Mouse (Mus musculus): ENCODE measurements around the gene Sephs1. TPM values are rescaled to one million over a fixed set of nuclear protein-coding genes. Genes with fewer than 3 reads are reported as not detected.

Sephs1 gene
- polyA plus RNA-seq, 1 experiment from 2014 or later, result 103 TPM

DNA sequence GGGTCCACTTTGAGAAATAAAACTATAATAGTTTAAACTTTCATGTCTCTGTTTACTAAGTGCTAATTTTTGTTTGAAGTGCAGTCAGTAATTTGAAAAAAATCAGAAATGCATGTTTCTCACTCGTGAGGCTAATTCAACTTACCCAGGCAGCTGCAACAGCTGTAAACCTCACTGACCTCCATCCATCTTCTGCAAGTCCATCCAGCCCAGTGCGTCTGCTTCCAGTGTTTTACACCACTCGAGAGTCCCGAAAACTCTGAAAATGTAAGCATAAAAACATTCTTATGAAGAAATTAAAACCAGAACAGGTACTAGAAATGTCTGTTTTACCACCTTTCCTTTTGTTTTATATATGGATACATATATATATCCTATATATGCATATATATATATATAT, 29.2 kb downstream of the Sephs1 start:
- Histone ChIP-seq H3K9ac (no peak overlapping the region), H3K9me3 (peaks cover 4% of the 10 kb centered on the region; the same call in 1 of the 2 replicates), H3K36me3 (peaks cover 29% of the 10 kb centered on the region), H3K4me2 (replicated peaks) (no peak overlapping the region), H3K27ac (no peak overlapping the region), H3K4me3 (no peak overlapping the region), H3K4me1 (no peaks in the 10 kb centered on the region), H3K27me3 (replicated peaks) (no peaks in the 10 kb centered on the region)
- 75% methylated on average over 4 of the region's 4 CpGs for WGBS
- ATAC-seq (ENCODE audit: low FRiP score, low read depth), result no peak

DNA sequence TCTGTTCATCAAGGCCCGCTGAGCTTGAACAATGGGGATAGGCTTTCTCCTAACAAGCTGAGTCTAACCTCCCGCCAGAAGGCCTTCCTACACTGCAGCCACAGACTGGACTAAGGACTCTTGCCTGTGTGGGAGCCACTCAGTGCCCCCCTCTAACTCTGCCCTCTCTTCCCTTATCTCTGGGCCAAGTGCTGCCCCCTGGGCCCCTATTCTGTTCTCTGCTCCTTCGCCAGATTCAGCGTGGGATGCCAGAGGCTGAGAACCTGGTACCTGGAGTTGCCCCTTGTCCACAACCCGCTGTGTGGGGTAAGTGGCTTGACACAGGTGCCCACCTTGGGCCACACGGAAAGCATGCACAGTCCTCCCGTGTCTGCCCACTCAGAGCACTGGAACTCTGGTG, 32.6 kb downstream of the Sephs1 start:
- WGBS, result 70% methylated on average over 7 of the region's 7 CpGs
- Histone ChIP-seq H3K4me1 (peaks cover 9% of the 10 kb centered on the region; the same call in 1 of the 2 replicates), H3K4me2 (replicated peaks) (no peak overlapping the region), H3K9ac (no peak overlapping the region), H3K4me3 (no peak overlapping the region), H3K27me3 (replicated peaks) (no peaks in the 10 kb centered on the region), H3K9me3 (peaks cover 4% of the 10 kb centered on the region; the same call in 1 of the 2 replicates), H3K27ac (no peak overlapping the region), H3K36me3 (no peaks in the 10 kb centered on the region; the same call in 1 of the 2 replicates)
- no peak for ATAC-seq (ENCODE audit: low FRiP score, low read depth)

DNA sequence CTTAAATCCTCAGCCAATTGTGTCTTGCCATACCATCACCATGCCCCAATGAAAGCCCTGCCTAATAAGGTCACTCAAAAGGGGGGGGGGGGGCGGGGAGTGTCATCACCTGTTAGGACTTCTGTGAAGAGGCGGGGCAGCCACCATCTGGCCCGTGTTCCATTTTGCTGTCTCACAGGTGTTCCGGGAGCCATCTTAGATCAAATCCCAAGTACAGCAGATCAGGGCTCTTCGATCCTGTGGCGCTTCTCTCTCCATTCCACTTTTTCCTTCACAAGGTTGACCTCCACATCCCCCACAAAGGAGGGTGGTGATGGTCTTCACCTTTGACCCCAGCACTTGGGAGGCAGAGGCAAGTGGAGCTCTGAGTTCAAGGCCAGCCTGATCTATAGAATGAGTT, 34.7 kb downstream of the Sephs1 start:
- H3K4me2 ChIP-seq (replicated peaks), result no peak overlapping the region
- H3K4me1 ChIP-seq, result peaks cover 15% of the 10 kb centered on the region
- no peak for ATAC-seq (ENCODE audit: low FRiP score, low read depth)
- 69% methylated on average over 6 of the region's 6 CpGs for WGBS
- peaks cover 4% of the 10 kb centered on the region; the same call in 1 of the 2 replicates for H3K9me3 ChIP-seq
- H3K9ac ChIP-seq, result no peak overlapping the region
- no peak overlapping the region for H3K27ac ChIP-seq
- H3K4me3 ChIP-seq, result no peak overlapping the region
- H3K36me3 ChIP-seq, result no peaks in the 10 kb centered on the region
- H3K27me3 ChIP-seq (replicated peaks), result no peaks in the 10 kb centered on the region

DNA sequence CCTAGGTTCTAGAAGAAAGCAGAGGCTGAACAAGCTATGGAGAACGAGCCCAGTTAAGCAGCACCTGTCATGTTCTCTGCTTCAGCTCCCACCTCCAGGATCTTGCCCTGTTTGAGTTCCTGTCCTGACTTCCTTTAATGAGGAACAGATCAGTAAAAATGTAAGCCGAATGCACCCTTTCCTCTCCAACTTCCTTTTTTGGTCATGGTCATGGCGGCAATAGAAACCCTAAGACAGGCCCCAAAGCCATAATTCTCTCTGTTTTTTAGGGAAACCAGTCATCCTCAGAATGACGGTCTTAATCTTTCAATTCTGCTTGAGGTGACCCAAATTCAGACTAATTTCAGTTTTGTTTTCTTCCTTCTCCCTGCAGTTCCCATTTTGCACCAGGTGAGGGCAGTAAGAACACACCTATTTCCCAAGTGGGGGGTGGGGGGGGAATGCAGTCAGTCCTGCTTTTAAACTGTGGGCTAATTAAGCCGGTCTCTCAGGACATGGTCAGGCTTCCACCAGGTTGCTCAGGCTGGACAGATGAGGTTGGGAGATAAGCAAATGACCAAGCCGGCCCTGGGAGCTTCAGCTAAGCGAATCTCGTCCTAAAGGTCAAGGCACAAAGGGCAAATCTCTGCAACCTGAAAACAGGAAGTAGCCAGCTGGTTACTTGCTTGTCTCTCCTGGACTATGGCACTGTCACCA, 36.1 kb downstream of the Sephs1 start:
- no peak for ATAC-seq (ENCODE audit: low FRiP score, low read depth)
- Histone ChIP-seq H3K36me3 (no peaks in the 10 kb centered on the region), H3K27me3 (replicated peaks) (no peaks in the 10 kb centered on the region), H3K9me3 (peaks cover under 1% of the 10 kb centered on the region; the same call in 1 of the 2 replicates), H3K4me2 (replicated peaks) (peak overlapping the region; percentile 42), H3K4me3 (no peak overlapping the region), H3K4me1 (peaks cover 15% of the 10 kb centered on the region), H3K27ac (no peak overlapping the region), H3K9ac (no peak overlapping the region)
- WGBS, result 24% methylated on average over 8 of the region's 8 CpGs

DNA sequence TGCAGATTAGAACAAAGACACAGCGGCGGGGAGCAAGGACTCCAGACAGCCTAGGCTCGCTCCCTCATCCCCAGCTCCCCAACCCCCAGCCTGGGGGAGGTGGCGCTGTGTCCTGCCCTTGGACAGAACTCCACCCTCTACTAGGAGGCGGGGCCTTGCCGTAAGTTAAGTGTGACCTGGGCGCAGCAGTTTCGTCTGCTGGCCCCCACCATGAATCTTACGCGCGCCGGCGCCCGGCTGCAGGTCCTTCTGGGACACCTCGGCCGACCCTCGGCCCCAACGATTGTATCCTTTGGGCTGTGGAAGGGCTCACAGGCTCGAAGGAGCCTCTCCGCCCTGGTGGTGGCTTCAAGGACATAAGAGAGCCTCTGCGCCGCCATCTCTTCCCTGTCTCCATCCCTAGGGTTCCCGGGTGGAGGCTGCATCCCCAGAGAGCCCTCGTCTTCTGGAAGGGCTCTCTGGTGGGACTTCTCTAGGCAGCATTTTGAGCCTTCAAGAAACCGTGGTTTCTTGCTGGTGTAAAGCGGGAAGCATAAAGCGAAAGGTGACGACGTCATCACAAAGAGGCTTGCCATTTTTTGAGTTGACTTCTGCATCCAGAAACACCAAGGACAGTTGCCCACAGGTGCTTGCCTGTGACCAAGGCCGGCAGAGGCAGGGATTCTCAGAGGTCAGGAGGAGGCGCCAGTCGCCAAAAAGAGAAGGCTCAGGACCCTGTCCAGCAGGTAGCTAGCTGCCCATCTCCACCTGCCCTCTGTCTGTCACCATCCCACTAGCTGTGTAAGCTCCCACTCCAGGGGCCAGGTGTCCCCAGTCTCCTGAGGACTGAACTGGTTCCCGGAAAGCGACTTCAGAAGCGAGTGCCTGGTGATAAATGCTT, 37.7 kb downstream of the Sephs1 start, which contains the start of gene Phyh:
Phyh (plus strand) TSS at position 160 of the 880 bp plus-strand sequence.
- H3K4me3 ChIP-seq, result peak within 1 kb of the TSS; percentile 56
- 0 out of 2 replicates have a peak within 1 kb of the TSS, but pooled peaks have one; percentile 27 for H3K27ac ChIP-seq
- H3K4me2 ChIP-seq (replicated peaks), result peak within 1 kb of the TSS; percentile 83
- 6% methylated on average over 35 of the region's 35 CpGs for WGBS
- H3K27me3 ChIP-seq (replicated peaks), result no peaks in the 10 kb centered on the region
- H3K9ac ChIP-seq, result peak within 1 kb of the TSS; percentile 69
- H3K9me3 ChIP-seq, result no peaks in the 10 kb centered on the region
- no peaks in the 10 kb centered on the region for H3K36me3 ChIP-seq
- ATAC-seq (ENCODE audit: low FRiP score, low read depth), result peak; percentile 94
- peaks cover 15% of the 10 kb centered on the region for H3K4me1 ChIP-seq

DNA sequence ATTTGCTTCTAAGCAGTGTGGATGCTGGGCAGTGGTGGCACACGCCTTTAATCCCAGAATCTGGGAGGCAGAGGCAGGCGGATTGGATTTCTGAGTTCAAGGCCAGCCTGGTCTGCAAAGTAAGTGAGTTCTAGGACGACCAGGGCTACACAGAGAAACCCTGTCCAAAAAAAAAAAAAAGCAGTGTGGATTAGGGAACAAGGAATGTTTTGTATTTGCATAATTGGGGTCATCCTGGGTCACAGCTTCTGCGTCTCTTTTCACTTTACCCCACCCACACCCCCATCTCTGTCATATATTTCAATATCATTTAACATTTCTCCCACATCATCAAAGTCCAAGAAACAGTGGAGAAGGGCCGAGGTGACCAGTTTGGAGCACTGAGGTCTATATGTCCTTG, 39.7 kb downstream of the Sephs1 start:
- H3K27ac ChIP-seq, result no peak overlapping the region
- WGBS, result 64% methylated on average over 5 of the region's 5 CpGs
- no peak overlapping the region for H3K4me2 ChIP-seq (replicated peaks)
- no peaks in the 10 kb centered on the region for H3K36me3 ChIP-seq
- H3K4me1 ChIP-seq, result peaks cover 15% of the 10 kb centered on the region
- no peaks in the 10 kb centered on the region for H3K27me3 ChIP-seq (replicated peaks)
- H3K9me3 ChIP-seq, result no peaks in the 10 kb centered on the region
- no peak overlapping the region for H3K4me3 ChIP-seq
- no peak overlapping the region for H3K9ac ChIP-seq
- no peak for ATAC-seq (ENCODE audit: low FRiP score, low read depth)

DNA sequence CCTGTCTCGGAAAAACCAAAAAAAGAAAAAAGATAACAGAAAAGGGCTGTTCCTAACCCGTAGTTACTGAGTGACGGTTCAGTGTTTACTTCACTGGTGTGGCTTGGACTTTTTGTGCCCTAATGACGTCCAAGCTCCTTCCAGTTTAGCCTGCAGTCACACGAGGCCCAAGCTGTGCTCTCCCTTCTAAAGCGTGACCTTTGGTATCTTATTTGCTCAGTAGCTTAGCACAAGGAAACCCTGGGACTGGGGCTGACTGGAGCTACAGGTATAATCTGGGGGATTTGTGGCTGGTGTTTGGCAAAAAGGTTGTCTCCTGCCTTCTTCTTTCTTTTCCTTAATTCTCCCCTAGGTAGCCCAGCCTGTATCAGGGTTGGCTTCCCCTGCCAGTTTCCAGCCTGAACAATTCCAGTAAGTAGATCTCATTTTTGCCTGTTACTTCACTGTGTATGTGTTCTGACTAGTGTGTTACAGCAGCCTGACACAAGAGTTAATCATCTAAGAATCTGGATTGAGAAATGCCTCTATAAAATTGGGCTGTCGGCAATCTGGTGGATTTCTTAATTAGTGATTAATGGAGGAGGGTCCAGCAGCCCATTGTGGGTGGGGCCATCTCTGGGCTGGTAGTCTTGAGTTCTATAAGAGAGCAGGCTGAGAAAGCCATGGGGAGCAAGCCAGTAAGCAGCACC, 41.3 kb downstream of the Sephs1 start:
- H3K27me3 ChIP-seq (replicated peaks), result no peaks in the 10 kb centered on the region
- H3K4me1 ChIP-seq, result peaks cover 10% of the 10 kb centered on the region
- 78% methylated on average over 7 of the region's 7 CpGs for WGBS

DNA sequence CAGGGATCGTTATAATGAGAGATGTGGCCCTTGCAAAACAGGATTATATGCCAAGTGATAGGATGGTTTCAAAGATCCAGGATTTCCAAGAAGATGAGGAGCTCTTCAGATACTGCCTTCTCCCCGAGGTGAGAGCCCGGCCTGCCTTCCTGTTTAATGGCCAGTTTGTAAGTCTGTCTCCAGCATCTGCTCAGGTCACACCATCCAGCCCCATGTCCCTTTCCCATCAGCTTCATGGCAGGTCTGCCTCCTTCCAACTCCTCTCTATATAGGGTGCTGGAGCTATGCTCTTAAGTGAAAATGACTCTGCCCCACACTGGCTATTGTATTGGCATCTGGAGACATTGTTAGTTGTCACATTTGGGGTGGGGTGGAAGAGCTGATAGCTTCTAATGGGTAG, 46.0 kb downstream of the Sephs1 start:
- H3K27ac ChIP-seq, result no peak overlapping the region
- 95% methylated on average over 3 of the region's 3 CpGs for WGBS
- no peak overlapping the region for H3K9ac ChIP-seq
- H3K4me2 ChIP-seq (replicated peaks), result no peak overlapping the region
- no peaks in the 10 kb centered on the region for H3K9me3 ChIP-seq
- no peak for ATAC-seq (ENCODE audit: low FRiP score, low read depth)
- no peak overlapping the region for H3K4me3 ChIP-seq
- H3K36me3 ChIP-seq, result 0 out of 2 replicates have a peak, but pooled peaks cover 7% of the 10 kb centered on the region
- H3K27me3 ChIP-seq (replicated peaks), result no peaks in the 10 kb centered on the region
- H3K4me1 ChIP-seq, result no peaks in the 10 kb centered on the region

More for the DNA sequence above, 41.3 kb downstream of the Sephs1 start:
- H3K36me3 ChIP-seq, result no peaks in the 10 kb centered on the region
- H3K4me3 ChIP-seq, result no peak overlapping the region
- no peak overlapping the region for H3K4me2 ChIP-seq (replicated peaks)
- no peak overlapping the region for H3K27ac ChIP-seq
- H3K9me3 ChIP-seq, result no peaks in the 10 kb centered on the region
- ATAC-seq (ENCODE audit: low FRiP score, low read depth), result no peak
- H3K9ac ChIP-seq, result no peak overlapping the region

DNA sequence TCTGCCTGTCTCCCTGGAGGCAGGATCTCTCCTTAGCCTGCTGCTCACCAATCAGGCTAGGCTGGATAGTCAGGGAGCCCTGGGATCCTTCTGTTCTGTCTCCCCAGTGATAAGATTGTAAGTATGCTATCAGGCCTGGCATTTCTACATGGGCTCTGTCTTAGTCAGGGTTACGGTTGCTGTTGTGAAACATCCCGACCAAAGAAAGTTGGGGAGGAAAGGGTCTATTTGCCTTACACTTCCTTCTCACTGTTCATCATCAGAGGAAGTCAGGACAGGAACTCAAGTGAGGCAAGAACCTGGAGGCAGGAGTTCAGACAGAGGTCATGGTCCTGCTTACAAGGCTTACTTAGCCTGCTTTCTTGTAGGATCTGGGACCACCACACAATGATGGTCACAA, 47.9 kb downstream of the Sephs1 start:
- Histone ChIP-seq H3K4me3 (no peak overlapping the region), H3K27ac (no peak overlapping the region), H3K9ac (no peak overlapping the region), H3K27me3 (replicated peaks) (no peaks in the 10 kb centered on the region), H3K4me1 (no peaks in the 10 kb centered on the region), H3K4me2 (replicated peaks) (no peak overlapping the region), H3K9me3 (no peaks in the 10 kb centered on the region), H3K36me3 (0 out of 2 replicates have a peak, but pooled peaks cover 7% of the 10 kb centered on the region)
- WGBS, result 85% methylated on average over 2 of the region's 2 CpGs
- ATAC-seq (ENCODE audit: low FRiP score, low read depth), result no peak

DNA sequence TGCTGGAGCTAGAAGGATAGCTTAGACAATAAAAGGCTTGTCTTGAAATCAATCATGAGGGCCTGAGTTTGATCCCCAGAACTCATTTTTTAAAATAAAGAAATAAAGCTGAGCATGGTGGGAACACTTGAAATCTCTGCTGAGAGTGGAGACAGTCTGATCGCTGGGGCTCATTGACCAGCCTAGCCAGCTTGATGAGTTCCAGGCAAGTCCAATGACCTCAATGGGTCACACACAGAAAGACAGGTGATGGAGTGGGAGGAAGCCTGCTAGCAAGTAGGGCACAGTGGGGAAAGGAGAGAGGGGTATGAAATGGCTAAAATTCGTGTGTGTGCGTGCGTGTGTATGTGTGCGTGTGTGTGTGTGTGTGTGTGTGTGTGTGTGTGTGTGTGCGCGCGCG, 53.2 kb downstream of the Sephs1 start:
- 94% methylated on average over 9 of the region's 9 CpGs for WGBS
- Histone ChIP-seq H3K4me3 (no peak overlapping the region), H3K9ac (no peak overlapping the region), H3K4me1 (no peaks in the 10 kb centered on the region), H3K9me3 (no peaks in the 10 kb centered on the region), H3K36me3 (peaks cover 10% of the 10 kb centered on the region; the same call in 1 of the 2 replicates), H3K27ac (no peak overlapping the region), H3K27me3 (replicated peaks) (no peaks in the 10 kb centered on the region), H3K4me2 (replicated peaks) (no peak overlapping the region)
- no peak for ATAC-seq (ENCODE audit: low FRiP score, low read depth)

DNA sequence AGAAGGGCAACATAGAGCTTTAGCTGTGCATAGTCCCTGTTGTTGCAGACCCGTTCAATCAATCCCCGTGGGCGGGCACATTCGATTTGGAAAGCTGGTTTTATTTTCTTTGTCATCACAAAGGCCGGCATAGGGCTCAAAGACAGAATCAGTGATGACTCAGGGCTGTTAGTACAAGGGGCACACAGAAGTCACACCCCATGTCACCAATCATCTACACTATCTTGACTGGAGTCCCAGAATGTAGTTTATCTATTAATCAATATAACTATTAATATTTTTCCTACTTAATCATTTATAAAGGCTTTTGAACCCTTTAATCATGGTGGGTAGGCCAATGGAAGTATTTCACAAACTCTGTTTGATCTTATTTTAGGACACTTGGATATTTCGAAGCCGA, 56.6 kb downstream of the Sephs1 start:
- no peaks in the 10 kb centered on the region for H3K27me3 ChIP-seq (replicated peaks)
- no peak overlapping the region for H3K4me3 ChIP-seq
- no peak overlapping the region for H3K4me2 ChIP-seq (replicated peaks)
- H3K36me3 ChIP-seq, result peaks cover 6% of the 10 kb centered on the region; the same call in 1 of the 2 replicates
- H3K27ac ChIP-seq, result no peak overlapping the region
- H3K9me3 ChIP-seq, result no peaks in the 10 kb centered on the region
- 91% methylated on average over 7 of the region's 7 CpGs for WGBS
- ATAC-seq (ENCODE audit: low FRiP score, low read depth), result no peak
- H3K4me1 ChIP-seq, result no peaks in the 10 kb centered on the region
- H3K9ac ChIP-seq, result no peak overlapping the region

DNA sequence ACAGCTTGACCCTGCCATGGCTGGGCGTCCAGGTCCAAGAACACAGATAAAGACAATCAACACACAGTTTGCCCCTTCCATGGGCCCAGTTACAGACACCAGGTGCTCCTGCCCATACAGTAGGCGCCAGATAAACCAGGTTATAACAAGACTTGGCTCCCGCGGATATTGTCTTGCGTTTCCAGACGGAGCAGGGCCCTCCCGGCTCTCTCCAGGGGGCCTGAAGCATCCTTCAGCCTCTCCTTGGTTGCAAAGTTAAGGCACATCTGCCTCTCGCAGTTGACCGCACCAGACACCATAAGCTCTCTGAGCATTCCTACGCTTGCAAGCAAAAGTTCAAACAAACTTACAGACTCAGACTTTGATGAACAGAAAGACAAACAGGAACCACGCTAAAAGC, 59.5 kb downstream of the Sephs1 start:
- H3K4me2 ChIP-seq (replicated peaks), result no peak overlapping the region
- WGBS, result 90% methylated on average over 11 of the region's 11 CpGs
- H3K36me3 ChIP-seq, result peaks cover 6% of the 10 kb centered on the region; the same call in 1 of the 2 replicates
- peaks cover 4% of the 10 kb centered on the region; the same call in 1 of the 2 replicates for H3K9me3 ChIP-seq
- no peak for ATAC-seq (ENCODE audit: low FRiP score, low read depth)
- no peak overlapping the region for H3K4me3 ChIP-seq
- no peak overlapping the region for H3K27ac ChIP-seq
- no peaks in the 10 kb centered on the region for H3K4me1 ChIP-seq
- no peaks in the 10 kb centered on the region for H3K27me3 ChIP-seq (replicated peaks)
- no peak overlapping the region for H3K9ac ChIP-seq
